In the genomic region with DNA sequence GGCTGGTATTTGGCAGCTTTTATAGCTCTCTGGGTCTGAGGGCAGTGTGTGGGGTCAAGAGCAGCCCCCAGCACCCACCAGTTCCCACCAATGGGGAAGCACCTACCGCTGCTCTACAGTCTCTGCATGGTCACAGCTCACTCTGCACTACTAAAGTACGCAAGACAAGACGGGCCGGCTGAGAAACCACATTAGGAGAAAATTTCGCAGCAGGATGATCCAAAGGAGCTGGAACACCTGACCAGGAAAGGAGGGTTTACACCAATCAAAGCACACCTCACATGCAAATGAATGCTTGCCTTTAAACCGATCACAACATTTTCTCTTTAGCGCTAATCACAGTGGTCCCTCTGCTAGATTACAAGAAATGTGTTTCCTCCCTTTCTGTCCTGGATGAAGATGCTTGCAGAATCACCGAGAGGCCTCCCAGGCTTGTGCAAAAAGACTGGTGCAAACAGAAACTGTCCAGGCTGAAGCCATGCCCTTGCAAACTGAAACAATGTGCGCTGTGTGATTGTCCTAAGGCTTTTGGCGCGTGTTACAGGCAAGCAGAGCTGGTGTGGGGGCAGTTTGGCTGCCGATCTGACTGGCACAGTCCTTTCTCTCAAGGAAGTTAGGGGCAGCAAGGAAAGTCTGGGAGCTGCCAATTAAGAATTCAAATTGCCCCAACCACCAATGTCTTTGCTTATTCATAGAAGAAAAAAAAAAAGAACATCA, we compare ENCODE assay signal across 9 mouse cellular contexts. TPM values are rescaled to one million over a fixed set of nuclear protein-coding genes. Genes with fewer than 3 reads are reported as not detected.
DNase-seq lines count a peak whose midpoint lies in the region; ATAC-seq and TF ChIP-seq lines count a peak whose summit lies in the region.
"Had no signal": no experiment of that assay in that cellular context is flagged by ENCODE, and none has a peak within 500 bp of the region (broad histone marks: within the 10 kb centered on the region; RNA-seq: fewer than 3 reads in every experiment).

No protein-coding gene starts in this region.

- H3K9me3 ChIP-seq in embryonic facial prominence, embryonic 10.5 days: no peaks in the 10 kb centered on the region
- H3K9me3 ChIP-seq in heart, postnatal 0 days (replicated peaks; ENCODE audit: control insufficient read depth, low read length): no peaks in the 10 kb centered on the region
- no peaks in the 10 kb centered on the region for H3K9me3 ChIP-seq in midbrain, embryonic 11.5 days (ENCODE audit: control insufficient read depth, low read length)

- peaks cover 43% of the 10 kb centered on the region for H3K4me1 ChIP-seq in embryonic facial prominence, embryonic 10.5 days
- H3K4me1 ChIP-seq in heart, postnatal 0 days (ENCODE audit: control insufficient read depth, insufficient read depth): peaks cover 13% of the 10 kb centered on the region; the same call in 1 of the 2 replicates
- H3K4me1 ChIP-seq in midbrain, embryonic 11.5 days (ENCODE audit: control insufficient read depth, insufficient read depth, low read length): no peaks in the 10 kb centered on the region

- no peaks in the 10 kb centered on the region for H3K36me3 ChIP-seq in embryonic facial prominence, embryonic 10.5 days (replicated peaks)
- no peaks in the 10 kb centered on the region for H3K36me3 ChIP-seq in heart, postnatal 0 days (replicated peaks; ENCODE audit: control insufficient read depth, insufficient read depth, low read length)
- no peaks in the 10 kb centered on the region for H3K36me3 ChIP-seq in midbrain, embryonic 11.5 days (ENCODE audit: control insufficient read depth, insufficient read depth, low read length)

- H3K4me3 ChIP-seq in embryonic facial prominence, embryonic 10.5 days: peak overlapping the region; percentile 36
- peak overlapping the region; percentile 26 for H3K4me3 ChIP-seq in heart, postnatal 0 days (ENCODE audit: low read depth, low read length)
- no peak overlapping the region for H3K4me3 ChIP-seq in midbrain, embryonic 11.5 days (ENCODE audit: low read depth, low read length)

- peak overlapping the region; percentile 45 for H3K4me2 ChIP-seq in heart, postnatal 0 days (ENCODE audit: low read depth, low read length)
- peak overlapping the region; percentile 6; the same call in 1 of the 2 replicates for H3K4me2 ChIP-seq in midbrain, embryonic 11.5 days

- no peak overlapping the region for H3K27ac ChIP-seq in embryonic facial prominence, embryonic 10.5 days (replicated peaks)
- no peak overlapping the region for H3K27ac ChIP-seq in heart, postnatal 0 days (ENCODE audit: low read depth)
- H3K27ac ChIP-seq in midbrain, embryonic 11.5 days (ENCODE audit: low read depth, low read length): no peak overlapping the region
- H3K27ac ChIP-seq: macrophage had no signal

- TF ChIP-seq EP300 in heart, postnatal 0 days (IDR thresholded peaks at IDR 0.05; ENCODE audit: low read depth): no peak

- DNase-seq in layer of hippocampus, postnatal 10 days (ENCODE audit: low spot score in 2 of 2): peak; percentile 5 to 13
- DNase-seq in layer of hippocampus, postnatal 36 days: no peak
- DNase-seq in embryonic facial prominence, embryonic 10.5 days (ENCODE audit: low spot score): no peak
- DNase-seq in heart, postnatal 0 days (ENCODE audit: low spot score): no peak
- DNase-seq in midbrain, embryonic 11.5 days (ENCODE audit: low spot score, missing footprints): peak; percentile 90
- DNase-seq in thymus, adult 18-20 months: no peak
- DNase-seq in c-Kit-positive CD71-positive TER-119-positive erythroid progenitor cells, embryonic 14.5 days (ENCODE audit: low spot score): no peak

- ATAC-seq in heart, postnatal 0 days (ENCODE audit: insufficient read depth, low read depth): no peak
- no peak for ATAC-seq in midbrain, embryonic 11.5 days (ENCODE audit: low FRiP score)

- 10% methylated on average over 12 of the region's 12 CpGs for WGBS in embryonic facial prominence, embryonic 10.5 days
- 20% methylated on average over 12 of the region's 12 CpGs for WGBS in heart, postnatal 0 days
- WGBS in midbrain, embryonic 11.5 days: 14% methylated on average over 12 of the region's 12 CpGs

- TF ChIP-seq CTCF in heart, postnatal 0 days (IDR thresholded peaks at IDR 0.05; ENCODE audit: low read depth): no peak

- no peak overlapping the region for H3K9ac ChIP-seq in heart, postnatal 0 days (replicated peaks; ENCODE audit: low read depth, low read length)
- H3K9ac ChIP-seq in midbrain, embryonic 11.5 days (ENCODE audit: low read length): 0 out of 2 replicates have a peak overlapping the region, but pooled peaks have one; percentile 13

- H3K27me3 ChIP-seq in embryonic facial prominence, embryonic 10.5 days (replicated peaks; ENCODE audit: low read depth, poor library complexity, severe bottlenecking): peaks cover 47% of the 10 kb centered on the region
- H3K27me3 ChIP-seq in heart, postnatal 0 days (ENCODE audit: control insufficient read depth, insufficient read depth, low read length): peaks cover 19% of the 10 kb centered on the region
- peaks cover 18% of the 10 kb centered on the region for H3K27me3 ChIP-seq in midbrain, embryonic 11.5 days (ENCODE audit: control insufficient read depth, insufficient read depth, low read length)

RNA-seq across cellular contexts. Expression of a gene that starts 21.9 kb away (rescaled TPM):
- 1 to 10 TPM; 6.4 to 7.2 TPM for total RNA-seq in layer of hippocampus, postnatal 10 days (2021)
- 1 to 10 TPM; 5.6 to 7.4 TPM for total RNA-seq in layer of hippocampus, postnatal 36 days (2021)
- 27.2 and 31.0 TPM in 2 replicates for polyA plus RNA-seq in embryonic facial prominence, embryonic 10.5 days (2016; fragmentation: Nextera tagmentation; extraction: Ambion mirVana)
- total RNA-seq in heart, postnatal 0 days (2014; rRNA removed; ENCODE audit: low replicate concordance): 12.6 and 21.4 TPM in 2 replicates
- polyA plus RNA-seq in heart, postnatal 0 days (2015; fragmentation: Nextera tagmentation; extraction: Ambion mirVana): 9.6 and 9.8 TPM in 2 replicates
- 17.5 and 19.9 TPM in 2 replicates for polyA plus RNA-seq in midbrain, embryonic 11.5 days (2014; fragmentation: Nextera tagmentation; extraction: Ambion mirVana)

RNA-seq across cellular contexts. Expression of a gene that starts 57.1 kb away (rescaled TPM):
- total RNA-seq in layer of hippocampus, postnatal 10 days (2021): 10 to 100 TPM; 25.7 to 30.0 TPM
- 10 to 100 TPM; 25.0 to 32.3 TPM for total RNA-seq in layer of hippocampus, postnatal 36 days (2021)
- polyA plus RNA-seq in embryonic facial prominence, embryonic 10.5 days (2016; fragmentation: Nextera tagmentation; extraction: Ambion mirVana): 22.4 and 24.4 TPM in 2 replicates
- 17.9 and 18.5 TPM in 2 replicates for total RNA-seq in heart, postnatal 0 days (2014; rRNA removed; ENCODE audit: low replicate concordance)
- polyA plus RNA-seq in heart, postnatal 0 days (2015; fragmentation: Nextera tagmentation; extraction: Ambion mirVana): 5.3 and 6.4 TPM in 2 replicates
- 16.3 and 16.5 TPM in 2 replicates for polyA plus RNA-seq in midbrain, embryonic 11.5 days (2014; fragmentation: Nextera tagmentation; extraction: Ambion mirVana)

RNA-seq across cellular contexts. Expression of a gene that starts 58.5 kb away (rescaled TPM):
- total RNA-seq in layer of hippocampus, postnatal 10 days (2021): not detected
- total RNA-seq in layer of hippocampus, postnatal 36 days (2021): not detected
- 0.71 and 1.0 TPM in 2 replicates for polyA plus RNA-seq in embryonic facial prominence, embryonic 10.5 days (2016; fragmentation: Nextera tagmentation; extraction: Ambion mirVana)
- not detected in 2 replicates for total RNA-seq in heart, postnatal 0 days (2014; rRNA removed; ENCODE audit: low replicate concordance)
- polyA plus RNA-seq in heart, postnatal 0 days (2015; fragmentation: Nextera tagmentation; extraction: Ambion mirVana): not detected in 2 replicates
- 0.22 TPM in 1 of 2 replicates, not detected in the other for polyA plus RNA-seq in midbrain, embryonic 11.5 days (2014; fragmentation: Nextera tagmentation; extraction: Ambion mirVana)
- total RNA-seq: common myeloid progenitor, adult 5-6 weeks had no signal
- polyA plus RNA-seq: macrophage had no signal

Comparison
In these comparisons a context has a peak if more than half of its experiments do, and no peak if none do; other contexts are left out.
1. DNase-seq: peak in layer of hippocampus, postnatal 10 days (2 of 2) and midbrain, embryonic 11.5 days (single experiment); none in layer of hippocampus, postnatal 36 days (0 of 2), embryonic facial prominence, embryonic 10.5 days (single experiment), heart, postnatal 0 days (single experiment), thymus, adult 18-20 months (0 of 2) and c-Kit-positive CD71-positive TER-119-positive erythroid progenitor cells, embryonic 14.5 days (single experiment).